Mouse (Mus musculus) embryo, embryonic 10 days (tissue): ENCODE results near the gene Med20.
"Not testable (repeated sequence)": the region's sequence is repeated elsewhere in the genome, so short reads cannot be mapped to it uniquely, and the experiment has no call there.

Experiments used
- DNase-seq: peaks from one replicate; pipeline ENCODE4 v3.0.0-alpha.2; 2015; ENCODE audit warnings: low spot score

Gene Med20

GRCm38 (mm10) chr17:47596839-47597164 lies 14.6 kb upstream of the Med20 start:
- no peak for DNase-seq

DNA sequence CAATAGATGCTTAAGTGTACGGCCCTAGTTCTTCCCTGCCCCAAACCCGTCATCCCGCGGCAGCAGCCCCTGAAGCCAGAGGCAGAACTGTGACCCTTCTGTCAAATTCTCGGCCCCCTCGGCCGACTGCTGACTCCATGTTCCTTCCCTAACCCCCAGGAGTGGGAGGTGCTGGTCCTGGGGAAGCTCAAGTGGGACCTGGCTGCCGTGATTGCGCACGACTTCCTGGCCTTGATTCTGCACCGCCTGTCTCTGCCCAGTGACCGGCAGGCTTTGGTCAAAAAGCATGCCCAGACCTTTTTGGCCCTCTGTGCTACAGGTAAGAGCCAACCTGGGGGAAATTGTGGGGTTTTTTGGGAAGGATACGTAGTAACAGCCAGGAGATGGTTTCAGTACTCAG lies 14.1 kb upstream of the Med20 start:
- no peak for DNase-seq

GRCm38 (mm10) chr17:47597838-47598579 lies 13.4 kb upstream of the Med20 start:
- peak; percentile 65 for DNase-seq

GRCm38 (mm10) chr17:47598580-47599304 lies 12.6 kb upstream of the Med20 start:
- not testable (repeated sequence) for DNase-seq

- DNase-seq, result no peak
Measured at GRCm38 (mm10) chr17:47599511-47600297, 11.7 kb upstream of the Med20 start.

DNA sequence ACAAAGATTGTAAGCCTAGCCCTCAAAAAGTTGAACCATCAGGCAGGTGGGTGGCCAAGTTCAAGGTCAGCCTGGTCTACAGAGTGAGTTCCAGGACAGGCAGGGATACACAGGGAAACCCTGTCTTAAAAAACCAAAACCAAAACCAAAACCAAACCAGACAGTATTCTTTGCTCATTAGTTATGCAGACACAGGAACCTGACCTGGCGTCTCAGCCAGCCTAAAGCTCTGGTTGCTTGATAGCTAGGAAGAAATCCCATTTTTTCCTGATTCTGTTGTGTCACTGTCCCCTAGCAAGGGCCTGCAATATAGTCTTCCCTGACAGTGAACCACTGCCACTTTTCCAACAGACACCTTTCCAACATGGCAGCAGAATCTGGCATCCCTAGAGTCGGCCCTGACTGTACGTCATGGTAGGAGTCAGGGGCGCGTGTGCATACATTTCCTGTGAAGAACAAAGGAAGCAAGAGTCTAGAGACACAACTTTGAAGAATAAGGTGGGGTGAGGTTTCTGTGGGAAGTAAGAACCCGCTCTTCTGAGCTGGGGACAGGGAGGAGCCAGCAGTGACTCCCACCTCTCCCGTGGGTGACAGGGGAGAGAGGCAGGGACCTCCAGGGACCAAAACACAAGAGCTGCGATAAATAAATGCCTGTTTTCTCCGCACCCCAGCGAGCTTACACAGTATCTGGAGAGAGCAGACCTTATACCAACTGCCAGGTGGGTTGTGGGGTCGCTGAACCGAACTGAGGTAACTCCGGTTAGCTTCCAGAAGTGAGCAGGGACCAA lies 10.6 kb upstream of the Med20 start:
- no peak for DNase-seq

DNA sequence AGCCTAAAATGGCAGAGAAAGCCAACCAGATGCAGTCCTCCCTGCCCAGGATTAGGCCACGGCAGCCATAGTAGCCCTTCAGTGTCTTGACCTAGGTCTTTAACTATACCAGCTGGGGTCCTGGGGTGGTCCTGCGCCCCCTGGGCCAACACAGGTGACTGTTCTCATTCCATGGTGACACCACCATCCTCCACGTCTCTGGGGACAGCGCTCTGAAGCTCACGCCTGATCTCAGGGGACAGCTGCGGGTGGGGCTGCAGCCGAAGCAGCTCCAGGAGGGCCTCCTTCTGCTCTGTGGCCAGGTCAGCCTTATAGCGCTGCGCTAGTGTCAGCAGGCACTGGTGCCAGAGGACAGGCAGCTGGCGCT lies 10.0 kb upstream of the Med20 start:
- no peak for DNase-seq

DNA sequence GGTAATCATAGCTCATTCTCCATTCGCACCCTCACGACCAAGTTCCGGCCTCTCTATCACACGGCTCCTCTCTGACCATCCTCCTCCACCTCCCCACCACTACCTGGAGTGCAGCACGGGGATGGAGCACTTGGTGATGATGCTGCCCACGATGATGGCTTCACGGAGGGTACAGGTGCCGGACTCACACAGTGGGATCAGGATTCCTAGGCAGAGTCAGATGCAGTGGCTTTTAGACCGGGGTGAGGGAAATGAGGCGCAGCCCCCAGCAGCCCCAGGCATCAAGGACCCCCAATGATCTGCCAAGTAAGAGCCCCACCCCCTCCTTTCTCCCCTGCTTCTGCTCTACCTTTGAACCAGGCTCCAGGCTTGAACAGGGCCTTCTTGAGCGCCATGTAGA lies 9.1 kb upstream of the Med20 start:
- no peak for DNase-seq

DNA sequence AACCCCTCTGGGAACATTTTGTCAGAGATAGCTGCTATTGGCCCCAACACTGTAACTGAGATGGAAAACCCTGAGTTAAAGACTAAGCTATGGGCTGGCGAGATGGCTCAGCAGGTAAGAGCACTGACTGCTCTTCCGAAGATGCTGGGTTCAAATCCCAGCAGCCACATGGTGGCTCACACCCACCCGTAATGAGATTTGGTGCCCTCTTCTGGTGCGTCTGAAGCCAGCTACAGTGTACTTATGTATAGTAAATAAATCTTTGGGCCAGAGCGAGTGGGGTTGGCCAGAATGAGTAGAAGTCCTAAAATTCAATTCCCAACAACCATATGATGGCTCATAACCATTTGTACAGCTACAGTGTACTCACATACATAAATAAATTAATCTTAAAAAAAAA lies 5.2 kb upstream of the Med20 start:
- DNase-seq, result no peak

- DNase-seq, result no peak
Measured at GRCm38 (mm10) chr17:47609182-47609581, 2.2 kb upstream of the Med20 start.

DNA sequence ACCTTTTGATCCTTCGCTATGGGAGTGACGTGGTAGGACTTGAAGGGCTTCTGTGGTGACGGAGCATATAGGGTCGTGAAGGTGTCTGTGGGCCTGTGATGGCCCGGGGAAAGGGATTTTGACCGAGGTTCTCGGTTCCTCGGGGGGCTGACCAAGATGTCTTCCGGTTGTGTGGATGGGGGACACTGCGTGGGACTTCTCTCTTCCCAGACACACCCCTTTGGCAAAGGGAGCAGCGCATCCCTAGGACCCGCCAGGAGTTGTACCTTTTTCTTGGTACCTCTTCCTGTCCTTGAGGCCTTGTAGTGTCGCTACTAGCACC lies 240 bp downstream of the Med20 start:
- DNase-seq, result no peak

DNA sequence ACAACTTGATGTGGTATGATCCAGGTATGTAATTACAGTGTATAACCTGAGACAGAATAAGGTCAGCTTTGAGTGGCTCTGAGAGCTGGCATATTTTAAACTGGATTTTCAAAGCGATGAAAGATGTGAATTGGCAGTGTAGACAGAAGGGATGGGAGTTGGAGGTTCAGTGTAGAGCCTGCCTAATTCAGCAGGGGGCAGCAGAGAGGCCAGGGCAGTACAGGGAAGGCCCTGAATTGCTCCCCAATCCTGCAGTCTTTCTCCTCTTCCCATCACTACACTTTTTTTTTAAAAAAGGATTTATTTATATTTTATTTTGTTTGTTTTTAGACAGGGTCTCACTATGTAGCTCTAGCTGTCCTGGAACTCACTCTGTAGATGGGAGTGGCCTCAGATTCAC lies 2.6 kb downstream of the Med20 start:
- no peak for DNase-seq

DNA sequence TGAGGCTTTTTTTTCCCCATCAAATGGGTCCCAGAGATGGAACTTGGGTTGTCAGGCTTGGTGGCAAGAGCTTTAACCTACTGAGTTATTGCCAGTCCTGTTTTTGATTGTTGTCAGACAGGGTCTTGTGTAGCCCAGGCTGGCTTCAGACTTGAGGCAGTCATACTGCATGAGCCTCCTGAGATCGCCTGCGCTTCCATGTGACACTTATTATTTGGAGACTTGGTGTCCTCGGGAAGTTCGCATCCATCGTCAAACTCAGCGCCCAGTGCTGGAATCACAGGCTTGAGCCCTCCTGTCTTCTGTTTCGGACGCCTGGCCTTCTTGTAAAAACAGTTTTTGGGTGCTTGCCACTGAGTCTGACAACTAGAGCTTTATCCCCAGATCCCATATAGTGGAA lies 4.7 kb downstream of the Med20 start:
- DNase-seq, result no peak

- no peak for DNase-seq
Measured at GRCm38 (mm10) chr17:47616652-47617051, 5.3 kb downstream of the Med20 start.

DNA sequence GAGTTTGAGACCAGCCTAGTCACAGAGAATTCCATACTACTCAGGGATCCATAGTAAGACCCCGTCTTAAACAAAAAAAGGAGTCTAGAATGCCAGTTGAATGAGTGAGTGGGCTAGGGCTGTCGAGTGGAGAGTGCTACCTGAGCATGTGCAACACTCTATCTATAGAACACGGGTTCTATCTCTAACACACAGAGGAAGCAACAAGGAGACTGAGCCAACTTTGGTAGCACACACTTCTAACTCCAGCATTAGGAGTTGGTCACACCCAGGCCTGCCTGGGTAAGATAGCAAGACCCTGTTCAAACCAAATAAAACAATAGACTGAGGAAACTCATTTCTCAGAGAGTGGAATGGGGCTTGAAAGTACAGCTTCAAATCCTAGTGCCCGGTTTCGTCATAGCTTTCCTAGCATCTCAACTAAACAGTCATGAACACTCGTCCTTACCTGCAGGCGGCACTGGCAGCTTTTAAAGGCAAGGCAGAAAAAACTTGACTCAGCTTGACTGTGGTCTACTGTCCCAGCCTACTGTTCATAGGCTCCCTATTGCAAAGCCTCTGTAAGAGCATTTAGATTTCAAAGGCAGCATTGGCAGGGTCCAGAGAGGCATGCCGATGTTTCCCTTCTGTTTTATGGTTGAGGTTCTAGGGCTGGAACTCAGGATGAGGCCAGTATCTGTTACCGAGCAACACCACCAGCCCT lies 6.4 kb downstream of the Med20 start:
- no peak for DNase-seq

- no peak for DNase-seq
Measured at GRCm38 (mm10) chr17:47618556-47619311, 7.4 kb downstream of the Med20 start.

DNA sequence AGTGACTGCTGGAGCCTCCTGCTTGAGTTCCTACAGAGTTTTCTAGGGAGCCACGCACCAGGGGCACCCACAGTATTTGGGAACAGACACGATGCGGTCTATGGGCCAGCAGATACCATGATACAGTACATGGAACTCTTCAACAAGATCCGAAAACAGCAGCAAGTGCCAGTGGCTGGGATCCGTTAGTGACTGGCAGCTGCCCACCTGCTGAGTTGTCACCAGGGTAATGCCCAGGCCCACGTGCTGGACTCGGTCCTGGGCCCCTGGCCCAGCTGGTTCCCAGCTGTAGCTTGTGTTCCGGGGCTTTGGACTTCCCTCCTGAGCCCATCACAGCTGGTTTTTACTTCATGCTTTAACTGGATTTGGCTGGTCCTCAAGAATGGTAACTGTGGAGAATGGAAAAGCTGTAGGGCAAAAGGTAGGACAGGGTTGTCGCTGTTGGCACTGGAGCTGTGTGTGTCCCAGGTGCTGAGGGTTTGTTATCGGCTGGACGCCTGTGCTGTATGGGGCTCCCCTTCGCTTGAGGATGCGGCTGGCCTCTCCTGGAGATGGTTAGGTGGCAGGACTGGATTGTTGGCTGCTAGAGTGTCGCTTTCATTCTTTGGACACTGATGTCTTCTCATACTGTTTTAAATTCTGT lies 11.7 kb downstream of the Med20 start:
- DNase-seq, result no peak

DNA sequence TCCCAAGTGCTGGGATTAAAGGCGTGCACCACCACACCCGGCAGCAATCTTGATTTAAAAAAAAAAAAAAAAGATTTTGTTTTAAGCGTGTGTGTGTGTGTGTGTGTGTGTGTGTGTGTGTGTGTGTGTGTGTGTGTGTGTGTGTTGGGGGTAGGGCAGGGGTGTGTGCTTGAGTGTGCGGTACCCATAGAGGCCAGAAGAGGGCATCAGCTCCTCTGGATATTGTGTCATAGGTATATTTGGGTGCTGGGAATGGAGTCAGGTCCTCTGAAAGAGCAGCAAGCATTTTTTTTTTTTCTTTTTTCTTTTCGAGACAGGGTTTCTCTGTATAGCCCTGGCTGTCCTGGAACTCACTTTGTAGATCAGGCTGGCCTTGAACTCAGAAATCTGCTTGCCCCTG lies 13.2 kb downstream of the Med20 start:
- not testable (repeated sequence) for DNase-seq

DNA sequence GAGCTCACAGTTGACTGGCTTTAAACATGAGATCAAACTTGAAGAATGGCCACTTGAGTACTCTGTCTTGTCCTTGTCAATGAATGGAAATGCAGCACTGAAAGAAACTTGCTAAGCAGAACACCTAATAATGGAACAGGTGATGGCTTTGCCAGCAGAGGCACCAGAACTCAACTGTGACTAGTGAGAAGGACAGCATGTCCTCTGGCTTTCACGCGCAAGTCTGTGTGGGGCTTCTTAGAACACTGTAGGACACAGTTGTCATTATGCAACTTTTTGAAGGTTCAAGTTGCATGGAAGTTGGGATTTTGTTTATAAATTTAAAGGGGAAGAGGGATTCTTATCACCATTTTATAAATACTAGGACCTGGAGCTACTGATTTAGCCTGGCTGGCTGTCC lies 13.7 kb downstream of the Med20 start:
- DNase-seq, result no peak

GRCm38 (mm10) chr17:47626031-47626430 lies 14.6 kb downstream of the Med20 start:
- DNase-seq, result no peak

DNA sequence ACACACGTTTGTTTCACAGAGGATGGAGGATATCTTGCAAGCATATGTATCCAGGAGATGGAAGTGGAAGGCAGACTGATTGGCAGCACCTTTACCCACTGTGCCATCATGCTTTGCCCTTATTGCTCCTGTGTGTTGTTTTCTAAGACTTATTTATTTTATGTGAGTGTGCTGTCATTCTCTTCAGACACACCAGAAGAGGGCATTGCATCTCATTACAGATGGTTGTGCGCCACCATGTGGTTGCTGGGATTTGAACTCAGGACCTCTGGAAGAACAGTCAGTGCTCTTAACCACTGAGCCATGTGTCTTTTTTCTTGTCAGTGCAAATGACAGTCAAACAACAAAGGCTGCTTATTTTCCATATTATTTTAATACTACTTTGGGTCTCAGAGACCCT lies 16.4 kb downstream of the Med20 start:
- no peak for DNase-seq
